Mouse (Mus musculus): Measurements from ENCODE around the gene Rtel1.

Gene Rtel1

GRCm38 (mm10) chr2:181326098-181326497 is 6.6 kb downstream of the Rtel1 start:
- WGBS = 97% methylated on average over 2 of the region's 2 CpGs

GRCm38 (mm10) chr2:181334023-181334422 is 14.5 kb downstream of the Rtel1 start:
- 47% methylated on average over 3 of the region's 3 CpGs for WGBS

GRCm38 (mm10) chr2:181340426-181340825 is 20.9 kb downstream of the Rtel1 start:
- WGBS = 82% methylated on average over 4 of the region's 4 CpGs

GRCm38 (mm10) chr2:181342766-181343165 is 23.2 kb downstream of the Rtel1 start:
- WGBS = 97% methylated on average over 6 of the region's 6 CpGs

- WGBS = 53% methylated on average over 3 of the region's 3 CpGs
Observed at GRCm38 (mm10) chr2:181356780-181357179, 37.2 kb downstream of the Rtel1 start.

- 70% methylated on average over 3 of the region's 3 CpGs for WGBS
Observed at GRCm38 (mm10) chr2:181363946-181364345, 44.4 kb downstream of the Rtel1 start.

GRCm38 (mm10) chr2:181364487-181364859 is 44.9 kb downstream of the Rtel1 start:
- 7% methylated on average over 14 of the region's 14 CpGs for WGBS

GRCm38 (mm10) chr2:181364860-181365596 is 45.5 kb downstream of the Rtel1 start, which contains the start of the genes Zgpat and Arfrp1:
Zgpat (plus strand) TSS chr2:181364928.
Arfrp1 (minus strand) TSS chr2:181365404.
- under 1% methylated on average over 69 of the region's 71 CpGs for whole genome bisulfite sequencing

GRCm38 (mm10) chr2:181365655-181366075 is 46.1 kb downstream of the Rtel1 start:
- WGBS = 0% methylated on average over 20 of the region's 20 CpGs

GRCm38 (mm10) chr2:181370001-181370400 is 50.5 kb downstream of the Rtel1 start:
- 90% methylated on average over 5 of the region's 5 CpGs for WGBS

GRCm38 (mm10) chr2:181375787-181376186 is 56.2 kb downstream of the Rtel1 start:
- 90% methylated on average over 2 of the region's 2 CpGs for WGBS

- 62% methylated on average over 2 of the region's 2 CpGs for WGBS
Observed at GRCm38 (mm10) chr2:181377230-181377629, 57.7 kb downstream of the Rtel1 start.

- 86% methylated on average over 5 of the region's 5 CpGs for WGBS
Observed at GRCm38 (mm10) chr2:181378701-181379100, 59.2 kb downstream of the Rtel1 start.

GRCm38 (mm10) chr2:181379778-181380177 is 60.2 kb downstream of the Rtel1 start, which contains the start of gene Lime1:
Lime1 (plus strand) TSS chr2:181380078.
- WGBS = 95% methylated on average over 12 of the region's 12 CpGs

- 75% methylated on average over 5 of the region's 5 CpGs for WGBS
Observed at GRCm38 (mm10) chr2:181380251-181380650, 60.7 kb downstream of the Rtel1 start.

GRCm38 (mm10) chr2:181381107-181381506 is 61.6 kb downstream of the Rtel1 start:
- WGBS = 87% methylated on average over 5 of the region's 5 CpGs

- WGBS = 83% methylated on average over 6 of the region's 6 CpGs
Observed at GRCm38 (mm10) chr2:181381631-181382306, 62.2 kb downstream of the Rtel1 start.

GRCm38 (mm10) chr2:181384463-181384862 is 64.9 kb downstream of the Rtel1 start:
- WGBS = 92% methylated on average over 7 of the region's 7 CpGs

- WGBS = 65% methylated on average over 4 of the region's 4 CpGs
Observed at GRCm38 (mm10) chr2:181384919-181385391, 65.4 kb downstream of the Rtel1 start.

- WGBS = 14% methylated on average over 3 of the region's 3 CpGs
Observed at GRCm38 (mm10) chr2:181385885-181386284, 66.3 kb downstream of the Rtel1 start.

GRCm38 (mm10) chr2:181386663-181387210 is 67.2 kb downstream of the Rtel1 start:
- WGBS = 62% methylated on average over 4 of the region's 4 CpGs

- WGBS = 65% methylated on average over 4 of the region's 4 CpGs
Observed at GRCm38 (mm10) chr2:181390136-181390870, 70.8 kb downstream of the Rtel1 start.
